Mouse (Mus musculus): ENCODE data around the gene Fndc5.

The Fndc5 gene

DNA sequence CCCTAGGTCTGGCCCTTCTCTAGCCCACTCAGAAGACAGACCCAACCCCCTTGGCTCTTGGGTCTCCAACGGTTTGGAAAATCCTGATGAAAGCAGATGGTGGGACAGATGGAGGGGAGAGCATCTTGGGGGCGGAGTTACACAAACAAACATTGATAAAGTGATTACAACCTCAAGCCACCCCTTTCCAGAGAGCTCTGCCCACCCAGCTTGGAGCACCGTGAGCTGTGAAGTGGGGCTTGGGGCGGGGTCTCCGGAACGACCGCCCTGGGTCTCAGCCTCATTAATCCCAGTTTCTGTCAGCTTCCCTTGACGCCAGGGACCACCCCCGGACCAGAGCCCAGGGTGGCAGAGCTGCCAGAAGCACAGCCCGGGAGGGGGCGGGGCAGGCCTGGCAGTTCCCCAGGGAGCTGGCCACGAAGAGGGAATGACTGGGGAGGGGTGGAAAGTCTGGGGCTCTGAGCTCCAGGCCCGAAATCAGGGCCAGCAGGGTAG lies 12.1 kb upstream of the Fndc5 start:
- DNase-seq (ENCODE audit: low read depth, low spot score), result no peak

DNA sequence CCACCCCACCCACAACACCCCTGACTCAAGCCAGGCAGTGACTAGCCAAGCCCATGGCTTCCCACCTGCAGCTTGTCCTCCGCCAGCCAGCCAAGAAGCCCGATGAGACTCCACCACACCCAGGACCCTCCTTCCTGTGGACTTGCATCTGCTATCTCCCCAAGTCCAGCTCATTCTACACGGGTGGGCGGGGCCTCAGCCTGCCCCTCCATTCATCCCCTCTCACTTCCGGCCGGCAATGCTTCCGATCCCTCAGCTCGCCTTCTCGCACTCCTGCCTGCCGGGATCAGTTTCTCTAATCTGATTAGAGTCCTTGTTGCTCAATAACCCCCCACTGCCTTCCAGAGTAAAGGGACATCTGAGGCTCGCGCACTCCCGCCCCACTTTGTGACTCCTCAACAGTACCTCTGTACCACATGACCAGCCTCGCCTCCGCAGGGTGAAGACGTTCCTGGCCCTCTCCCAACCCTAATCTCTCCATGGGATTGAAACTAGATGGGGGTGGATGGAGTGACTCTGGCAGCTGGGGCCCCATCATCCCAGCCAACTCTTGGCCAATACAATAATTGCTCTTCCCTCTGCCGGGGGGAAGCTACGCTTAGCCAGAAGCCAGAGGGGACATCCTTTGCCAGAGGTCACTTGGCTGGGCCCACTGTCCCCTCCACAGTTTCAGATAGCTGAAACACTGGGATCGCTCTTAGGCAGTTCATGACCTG lies 10.9 kb upstream of the Fndc5 start:
- no peak for DNase-seq (ENCODE audit: low read depth, low spot score)

DNA sequence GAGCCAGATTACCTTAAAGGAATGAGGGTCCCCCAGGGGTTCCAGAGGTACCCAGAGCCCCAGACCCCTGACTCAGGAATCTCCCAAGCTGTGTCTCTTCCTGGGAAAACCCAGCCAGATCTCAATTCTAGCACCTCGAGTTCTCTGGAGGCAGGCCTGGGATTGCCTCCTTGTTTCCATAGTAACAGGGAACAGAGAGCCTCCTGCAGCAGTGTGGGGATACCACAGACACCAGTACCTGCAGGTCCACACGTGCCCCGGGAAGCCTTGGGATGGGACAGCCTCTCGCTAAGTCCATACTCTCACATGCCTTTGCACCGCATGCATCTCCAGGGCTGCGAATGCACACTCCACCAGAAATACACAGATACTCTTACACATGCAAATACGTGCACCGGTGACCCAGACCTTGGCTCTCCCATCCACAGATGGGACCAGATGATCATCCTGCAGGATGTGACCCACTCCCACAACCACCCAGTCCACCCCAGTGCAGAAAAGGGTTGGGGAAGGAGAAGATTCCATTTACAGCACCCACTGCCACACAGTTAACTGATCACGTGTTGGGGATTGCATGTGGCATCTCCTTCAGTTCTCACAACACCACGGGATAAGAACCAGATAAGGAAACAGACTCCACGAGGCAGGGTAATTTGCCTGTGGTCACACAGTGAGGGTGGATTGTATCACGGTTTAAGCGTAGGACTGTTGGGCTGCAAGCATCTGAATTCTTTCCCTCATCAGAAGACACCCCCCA lies 8.0 kb upstream of the Fndc5 start:
- no peak for DNase-seq (ENCODE audit: low read depth, low spot score)

DNA sequence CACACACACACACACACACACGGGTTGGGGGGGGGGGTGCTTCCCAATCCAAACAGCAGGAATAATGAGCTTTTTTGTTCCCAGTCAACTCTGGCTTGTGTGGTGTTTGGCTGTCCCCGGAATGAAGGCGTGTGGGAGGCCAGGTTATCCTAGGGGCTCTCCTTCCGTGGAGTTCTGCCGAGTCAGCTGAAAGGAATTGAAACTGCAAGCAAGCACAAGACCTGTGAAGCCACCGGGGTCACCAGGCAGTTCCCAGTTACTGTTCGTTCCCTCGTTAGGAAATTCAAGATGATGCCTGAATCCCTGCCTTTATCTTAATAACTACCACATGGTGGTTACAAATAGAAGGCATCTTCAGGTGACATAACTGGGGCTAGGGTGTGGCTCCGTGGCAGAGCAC lies 7.4 kb upstream of the Fndc5 start:
- no peak for DNase-seq (ENCODE audit: low read depth, low spot score)

DNA sequence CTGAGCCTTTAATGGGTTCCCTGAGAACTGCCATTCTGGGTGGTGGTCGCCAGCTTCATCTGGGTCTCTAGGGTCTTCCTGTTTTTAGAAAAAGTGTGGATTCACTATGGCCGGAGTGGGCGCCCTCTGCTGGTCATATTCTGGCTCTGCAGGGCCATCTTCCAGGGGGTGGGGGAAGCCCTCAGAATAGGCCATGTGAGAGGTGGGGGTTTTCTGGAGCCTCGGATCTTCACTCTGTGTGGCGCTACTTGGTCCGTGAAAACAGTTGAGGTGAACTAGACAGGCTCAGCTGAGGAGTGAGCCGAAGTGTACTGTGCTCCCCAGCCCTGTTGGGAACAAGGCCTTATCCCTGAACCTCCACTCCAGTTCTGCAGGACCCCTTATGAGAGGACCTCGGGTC lies 6.7 kb upstream of the Fndc5 start:
- DNase-seq (ENCODE audit: low read depth, low spot score), result peak; percentile 83

DNA sequence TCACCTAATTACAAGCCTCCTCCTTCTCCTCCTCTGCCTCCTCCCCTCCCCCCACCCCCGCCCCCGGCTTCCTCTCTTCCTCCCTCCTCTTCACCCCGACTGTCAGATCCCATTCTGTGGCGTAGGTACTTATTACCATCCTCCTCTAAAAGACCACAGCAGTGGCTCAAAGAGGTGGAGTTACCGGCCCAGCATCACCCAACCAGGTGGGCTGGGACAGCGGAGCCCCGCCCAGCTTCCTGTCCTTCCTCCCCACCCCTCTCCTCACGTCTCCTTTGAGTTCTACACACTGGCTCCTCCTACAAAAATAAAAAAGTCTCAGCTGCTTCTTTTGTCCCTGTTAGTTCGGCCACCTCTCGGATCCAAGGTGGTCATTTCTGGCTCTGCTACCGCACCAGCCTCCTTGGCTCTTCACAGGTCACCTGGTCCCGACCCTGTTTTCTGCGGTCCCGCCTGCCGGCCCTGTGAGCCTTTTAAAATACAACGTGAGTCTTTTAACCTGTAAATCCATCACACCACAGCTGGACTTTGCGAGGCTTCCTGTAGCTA lies 6.0 kb upstream of the Fndc5 start:
- DNase-seq (ENCODE audit: low read depth, low spot score), result peak; percentile 90

DNA sequence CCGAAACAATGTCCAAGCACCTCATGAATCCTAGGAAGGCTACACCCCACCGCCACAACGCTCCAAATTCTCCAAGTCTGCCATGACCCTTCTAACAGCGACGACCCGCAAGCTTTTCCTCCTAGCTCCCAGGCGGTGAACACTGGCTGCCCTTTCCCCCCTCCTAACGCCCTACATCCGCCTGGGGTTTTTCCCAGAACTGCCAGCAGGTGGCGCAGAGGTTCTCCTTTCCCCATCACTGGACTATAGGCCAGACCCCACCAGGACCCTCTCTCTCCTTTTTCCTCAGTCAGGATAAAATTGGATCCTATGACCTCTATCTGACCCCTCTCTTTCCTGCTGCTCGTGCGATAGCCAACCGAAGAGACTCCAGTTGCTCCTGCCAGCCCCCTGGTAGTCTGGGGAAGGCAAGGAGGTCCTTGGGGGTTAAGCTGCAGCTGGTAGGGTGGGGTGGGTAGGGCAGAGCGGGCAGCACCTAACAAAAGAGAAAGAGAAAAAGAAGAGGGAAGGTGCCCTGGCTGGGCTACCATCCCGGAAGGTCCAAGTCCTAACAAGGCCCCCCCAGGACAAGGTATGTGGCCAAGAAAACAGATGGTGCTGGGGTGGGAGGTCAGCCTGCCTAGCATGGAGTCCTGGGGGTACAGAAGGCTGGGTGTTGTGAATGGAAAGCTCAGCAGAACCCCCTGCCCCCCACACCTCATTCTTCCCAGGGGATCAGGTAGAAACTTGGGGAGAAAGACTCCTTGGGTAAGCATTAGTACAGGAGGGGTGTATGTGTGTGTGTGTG lies 1.8 kb upstream of the Fndc5 start:
- peak; percentile 81 for DNase-seq (ENCODE audit: low read depth, low spot score)

DNA sequence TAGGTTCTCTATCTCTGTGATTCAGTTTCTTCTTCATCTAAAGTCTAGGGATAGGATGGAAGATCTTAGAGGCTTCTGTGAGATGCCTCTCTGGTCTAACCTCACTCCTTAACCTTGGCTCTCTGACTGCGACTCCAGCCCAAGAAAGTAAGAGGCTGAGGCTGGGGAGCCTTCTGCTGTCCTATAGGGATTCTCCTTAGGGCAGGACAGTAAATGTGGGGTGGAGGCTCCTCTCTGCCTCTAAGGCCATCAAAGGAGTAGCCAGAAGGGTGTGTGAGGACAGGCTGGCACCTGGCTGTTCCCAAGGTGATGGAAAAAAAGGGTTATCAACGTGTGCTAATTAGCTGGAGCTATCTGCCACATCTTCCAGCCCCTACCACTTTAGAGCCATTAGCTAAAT lies 1.2 kb upstream of the Fndc5 start:
- DNase-seq (ENCODE audit: low read depth, low spot score), result no peak

DNA sequence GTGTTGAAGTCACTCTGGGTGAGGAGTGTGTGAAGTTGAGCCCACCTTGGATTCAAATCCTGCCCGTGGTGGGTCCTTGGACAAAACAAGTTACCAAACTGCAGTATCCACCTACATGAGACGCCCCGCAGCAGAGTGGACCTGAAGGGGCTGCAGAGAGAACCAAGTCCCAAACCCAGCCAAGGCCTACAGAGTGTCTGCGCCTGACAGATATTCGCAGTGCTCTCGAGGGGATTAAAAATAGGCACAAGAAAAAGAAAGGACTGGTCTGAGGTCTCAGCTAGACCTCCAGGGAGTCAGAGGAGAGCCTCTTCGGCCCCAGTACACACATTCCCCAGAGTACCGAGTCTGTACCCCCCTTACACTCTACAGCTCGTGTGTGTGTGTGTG lies 615 bp upstream of the Fndc5 start:
- DNase-seq (ENCODE audit: low read depth, low spot score), result no peak

DNA sequence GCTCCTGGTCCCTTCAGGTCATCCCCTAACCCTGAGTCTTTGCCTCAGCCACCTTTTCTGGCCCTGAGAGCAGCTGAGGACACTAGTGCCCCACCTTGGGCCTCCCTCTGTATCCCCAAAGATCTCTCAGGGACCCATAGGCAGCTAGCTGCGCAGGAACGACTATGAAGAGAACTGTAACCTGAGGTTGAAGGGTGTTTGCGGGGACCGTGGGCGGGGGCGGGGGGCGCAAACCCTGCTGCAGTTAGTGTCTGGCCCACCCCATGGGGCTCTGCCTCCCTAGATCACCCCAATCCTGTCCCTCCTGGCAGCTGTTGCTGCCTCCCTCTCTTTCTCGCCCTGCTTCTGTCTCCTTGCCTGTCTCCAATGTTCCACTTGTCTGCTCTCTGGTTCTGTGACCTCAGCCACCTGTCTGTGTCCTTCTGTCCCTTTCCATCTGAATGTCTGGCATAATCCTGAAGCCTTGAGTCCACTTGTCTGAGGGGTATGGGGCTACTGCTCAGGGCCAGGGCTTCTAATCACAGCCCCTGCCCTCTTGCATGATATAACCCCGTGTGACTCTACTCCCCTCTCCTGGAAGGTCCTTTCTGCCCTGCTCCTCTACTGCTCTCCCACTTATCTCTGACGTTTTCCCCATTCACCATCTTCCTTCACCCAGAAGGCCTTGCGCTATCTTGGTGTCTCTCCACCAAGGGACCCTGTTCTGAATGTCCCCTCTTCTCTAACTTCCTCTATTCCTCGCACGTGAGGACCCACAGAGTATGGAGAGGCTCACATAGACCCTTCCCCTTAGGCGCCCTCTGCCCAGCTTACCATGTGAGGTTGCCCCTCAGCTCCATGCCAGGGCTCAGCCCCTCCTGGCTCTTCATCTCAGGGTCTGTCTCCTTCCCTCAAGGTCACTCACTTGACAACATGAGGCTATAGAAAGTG lies 858 bp downstream of the Fndc5 start:
- DNase-seq (ENCODE audit: low read depth, low spot score), result no peak

DNA sequence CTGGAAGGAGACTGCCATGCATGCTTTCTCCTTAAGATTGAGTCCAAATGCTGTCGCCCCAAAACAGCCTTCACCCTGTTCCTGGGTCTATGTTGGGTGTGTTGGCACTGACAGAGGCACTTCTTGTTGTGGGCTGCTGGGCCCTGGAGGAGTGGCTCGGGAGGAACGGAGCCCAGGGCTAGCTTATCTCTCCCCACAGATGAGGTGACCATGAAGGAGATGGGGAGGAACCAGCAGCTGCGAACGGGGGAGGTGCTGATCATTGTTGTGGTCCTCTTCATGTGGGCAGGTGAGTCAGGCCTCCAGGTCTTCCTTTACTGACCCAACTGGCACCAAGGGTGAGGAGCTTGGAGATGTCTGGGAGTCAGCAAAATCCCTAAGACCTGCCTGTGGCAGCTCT lies 2.8 kb downstream of the Fndc5 start:
- DNase-seq (ENCODE audit: low read depth, low spot score), result no peak

DNA sequence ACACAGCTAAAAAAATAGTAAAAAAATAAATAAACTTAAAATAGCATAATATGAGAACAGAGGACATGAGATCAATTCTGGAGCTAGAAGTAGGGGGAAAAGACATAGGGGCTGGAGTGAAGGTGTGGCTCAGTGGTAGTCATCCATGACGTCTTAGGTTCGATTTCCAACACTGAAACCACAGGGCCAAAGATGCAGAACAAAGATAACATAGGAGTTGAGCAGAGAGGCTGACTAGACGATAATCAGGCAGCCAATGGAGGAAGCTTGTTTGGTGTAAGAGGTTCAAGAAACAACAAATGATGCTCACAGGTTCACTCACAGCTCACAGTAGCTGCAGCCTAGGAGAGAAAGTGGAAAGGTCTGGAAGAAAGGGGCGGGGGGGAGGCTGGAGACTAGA lies 4.0 kb downstream of the Fndc5 start:
- no peak for DNase-seq (ENCODE audit: low read depth, low spot score)

DNA sequence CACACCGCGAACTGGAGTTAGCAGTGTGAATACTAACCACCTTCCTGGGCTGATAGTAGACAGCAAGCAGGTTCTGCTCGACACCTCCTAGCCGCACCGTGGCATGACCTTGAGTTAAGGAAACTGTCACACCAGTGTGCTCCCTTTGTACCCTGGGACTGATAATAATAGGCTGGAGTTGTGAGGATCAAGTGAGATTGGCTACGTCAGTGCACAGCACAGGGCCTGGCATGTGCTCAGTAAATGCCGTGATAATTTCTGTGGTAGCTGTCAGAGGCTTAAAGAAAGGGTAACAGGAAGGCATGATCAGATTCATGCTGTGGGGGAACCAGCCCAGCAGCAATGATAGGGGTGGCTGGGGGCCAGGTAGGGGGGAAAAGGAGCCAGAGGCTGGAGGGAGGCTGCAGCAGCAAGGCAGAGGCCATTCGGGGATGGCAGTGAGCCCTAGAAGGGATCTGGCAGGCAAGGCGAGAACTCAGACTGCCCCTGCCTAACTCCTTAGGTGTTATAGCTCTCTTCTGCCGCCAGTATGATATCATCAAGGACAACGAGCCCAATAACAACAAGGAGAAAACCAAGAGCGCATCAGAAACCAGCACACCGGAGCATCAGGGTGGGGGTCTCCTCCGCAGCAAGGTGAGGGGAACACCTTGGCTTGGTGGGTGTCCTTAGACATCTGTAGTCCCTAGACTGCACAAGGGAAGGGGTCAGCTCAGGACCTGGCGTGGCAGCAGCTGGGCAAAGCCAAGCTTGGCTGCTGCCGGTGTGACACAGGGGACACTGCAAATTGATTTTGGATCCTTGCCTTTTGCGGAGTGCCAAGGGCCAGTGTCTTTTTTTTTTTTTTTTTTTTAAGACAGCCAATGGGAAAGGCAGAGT lies 5.0 kb downstream of the Fndc5 start:
- no peak for DNase-seq (ENCODE audit: low read depth, low spot score)

DNA sequence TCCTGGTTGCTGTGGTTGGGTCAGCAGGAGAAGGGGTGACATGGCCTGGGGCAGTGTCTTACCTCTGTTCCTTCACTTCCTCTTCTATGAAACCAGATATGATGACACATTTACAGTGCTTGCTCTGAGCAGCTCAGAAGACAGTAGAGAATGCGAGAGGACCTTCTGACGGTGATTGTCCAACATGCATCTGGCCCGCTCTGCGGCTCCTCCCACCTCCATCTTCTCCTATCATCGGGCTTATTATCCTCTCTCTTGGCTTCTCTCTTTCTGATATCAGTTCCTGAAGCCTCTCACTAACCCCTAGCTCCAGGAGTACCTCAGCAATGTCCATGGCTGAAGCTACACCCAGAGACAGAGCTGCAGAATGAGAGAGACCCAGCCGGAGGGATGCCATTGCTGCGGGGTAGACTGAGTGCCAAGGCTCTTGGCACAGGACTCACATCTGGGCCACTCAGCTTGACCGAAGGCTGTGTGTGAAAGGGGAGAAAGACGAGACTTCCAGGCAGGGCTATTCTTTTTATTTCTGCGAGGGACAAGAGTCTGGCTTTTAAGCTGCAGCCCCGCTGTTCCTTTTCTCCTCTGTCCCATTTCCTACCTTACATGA lies 5.7 kb downstream of the Fndc5 start:
- DNase-seq (ENCODE audit: low read depth, low spot score), result no peak

DNA sequence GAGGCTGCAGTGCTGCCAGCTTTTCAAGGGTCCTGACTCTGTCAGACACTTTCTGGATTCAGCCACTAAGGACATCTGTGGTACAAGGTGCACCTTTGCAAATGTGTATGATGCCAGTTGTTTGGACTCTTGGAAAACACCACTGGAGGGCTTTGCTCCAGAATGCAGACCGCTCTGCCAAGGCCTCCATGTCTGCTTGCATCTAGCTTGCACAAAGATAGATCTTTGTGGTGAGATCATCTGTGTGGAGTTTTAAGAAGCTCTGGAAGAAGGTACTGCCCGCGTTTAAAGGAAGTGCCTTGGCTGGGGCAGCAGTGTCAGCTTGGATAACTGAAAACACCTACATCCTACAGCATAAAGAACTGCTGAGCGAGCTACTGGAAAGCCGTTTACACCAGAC lies 6.7 kb downstream of the Fndc5 start:
- DNase-seq (ENCODE audit: low read depth, low spot score), result no peak

DNA sequence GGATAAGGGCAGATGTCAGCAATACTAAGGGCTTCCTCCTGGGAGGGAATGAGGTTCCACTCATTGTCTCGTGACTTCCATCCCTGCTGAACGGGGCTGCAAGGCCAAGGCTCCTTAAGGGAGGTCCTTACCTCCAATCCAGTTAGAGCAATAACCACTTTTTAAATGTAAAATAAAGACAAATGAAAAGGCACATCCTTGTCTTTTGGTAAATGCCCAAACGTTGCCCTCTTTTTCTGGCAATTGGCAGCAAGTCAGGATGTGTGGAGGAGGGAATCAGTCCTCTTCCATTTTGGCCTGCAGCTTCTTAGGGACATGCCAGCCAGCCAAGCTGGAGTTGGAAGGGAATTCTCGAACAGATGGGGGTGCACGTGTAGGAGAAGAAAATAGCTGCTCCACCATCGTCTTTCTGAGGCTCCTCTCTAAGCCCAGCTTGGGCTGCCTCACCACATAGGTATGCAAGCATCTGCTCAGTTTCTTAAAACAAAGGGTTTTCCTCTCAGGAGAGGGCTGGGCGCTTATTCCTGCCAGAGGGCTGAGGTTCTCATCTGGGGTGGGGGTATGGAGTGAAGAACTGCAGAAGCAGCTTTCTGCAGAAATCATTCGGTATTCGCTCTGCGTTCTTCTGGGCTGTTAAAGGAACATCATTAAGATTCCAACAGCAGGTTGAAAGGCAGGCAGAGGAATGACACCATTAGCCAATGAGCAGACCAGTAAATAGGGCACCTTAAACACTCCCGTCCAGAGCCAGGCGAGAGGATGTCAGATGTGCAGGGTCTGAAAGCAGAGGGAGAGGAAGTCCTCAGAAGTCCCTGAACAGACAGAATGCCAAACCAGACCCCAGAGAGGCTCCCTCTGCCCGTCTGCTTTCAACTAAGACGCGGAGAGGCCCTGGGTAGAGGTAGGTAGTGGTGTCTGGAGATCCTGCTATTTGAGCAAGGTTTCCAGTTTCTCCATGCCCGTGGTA lies 7.9 kb downstream of the Fndc5 start:
- DNase-seq (ENCODE audit: low read depth, low spot score), result no peak

DNA sequence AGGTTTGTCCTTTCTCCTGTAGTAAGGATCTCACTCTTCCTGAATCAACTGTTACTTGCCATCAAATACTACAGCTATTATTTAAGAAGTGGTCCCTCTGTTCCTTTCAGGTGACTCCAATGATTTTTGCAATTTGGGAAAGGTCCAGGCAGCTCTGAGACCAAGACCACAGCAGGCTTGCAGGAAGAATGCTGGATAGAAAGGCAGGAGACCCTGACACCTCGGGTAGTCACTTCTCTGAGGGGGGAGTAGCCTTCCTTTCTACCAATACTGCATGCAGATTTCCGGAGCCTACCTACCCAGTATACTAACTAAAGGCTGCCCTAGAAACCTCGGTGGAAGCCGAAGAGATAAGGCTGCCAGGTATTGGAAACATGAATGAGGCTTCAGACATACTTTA lies 8.6 kb downstream of the Fndc5 start:
- no peak for DNase-seq (ENCODE audit: low read depth, low spot score)

DNA sequence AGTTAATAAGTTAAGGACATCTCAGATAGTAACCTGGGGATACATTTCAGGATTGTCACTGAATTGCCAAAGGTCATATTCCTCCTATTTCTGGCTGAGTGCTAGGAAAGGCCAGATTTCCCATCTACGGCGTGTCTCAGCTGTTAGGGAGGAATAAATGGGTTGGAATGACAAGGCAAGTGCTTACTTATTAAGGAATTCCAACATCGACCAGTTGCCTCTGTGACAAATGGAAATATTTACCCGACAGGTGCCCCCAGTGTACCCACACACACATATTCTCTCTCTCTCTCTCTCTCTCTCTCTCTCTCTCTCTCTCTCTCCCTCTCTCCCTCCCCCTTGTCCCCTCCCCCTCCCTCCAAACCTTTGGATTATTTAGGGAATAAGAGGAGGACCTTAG lies 9.1 kb downstream of the Fndc5 start:
- DNase-seq (ENCODE audit: low read depth, low spot score), result no peak

DNA sequence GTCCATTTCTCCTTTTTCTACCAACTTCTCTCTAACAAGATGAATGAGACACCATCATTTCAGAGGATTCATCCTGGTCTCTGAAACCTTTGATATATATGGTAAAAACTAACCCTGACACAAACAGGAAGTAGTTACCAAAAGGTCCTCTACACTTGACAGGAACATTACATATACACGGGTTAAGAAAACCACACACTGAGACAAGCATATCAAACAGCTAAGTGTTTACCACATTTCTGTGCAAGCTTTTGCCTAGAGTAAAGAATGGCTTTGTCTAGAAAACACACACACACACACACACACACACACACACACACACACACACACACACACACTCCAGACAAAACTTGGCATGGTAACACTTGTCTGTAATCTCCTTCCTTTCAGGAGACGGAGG lies 9.6 kb downstream of the Fndc5 start:
- no peak for DNase-seq (ENCODE audit: low read depth, low spot score)
